Comparison of ENCODE assay signal across 8 mouse cellular contexts in the genomic region with DNA sequence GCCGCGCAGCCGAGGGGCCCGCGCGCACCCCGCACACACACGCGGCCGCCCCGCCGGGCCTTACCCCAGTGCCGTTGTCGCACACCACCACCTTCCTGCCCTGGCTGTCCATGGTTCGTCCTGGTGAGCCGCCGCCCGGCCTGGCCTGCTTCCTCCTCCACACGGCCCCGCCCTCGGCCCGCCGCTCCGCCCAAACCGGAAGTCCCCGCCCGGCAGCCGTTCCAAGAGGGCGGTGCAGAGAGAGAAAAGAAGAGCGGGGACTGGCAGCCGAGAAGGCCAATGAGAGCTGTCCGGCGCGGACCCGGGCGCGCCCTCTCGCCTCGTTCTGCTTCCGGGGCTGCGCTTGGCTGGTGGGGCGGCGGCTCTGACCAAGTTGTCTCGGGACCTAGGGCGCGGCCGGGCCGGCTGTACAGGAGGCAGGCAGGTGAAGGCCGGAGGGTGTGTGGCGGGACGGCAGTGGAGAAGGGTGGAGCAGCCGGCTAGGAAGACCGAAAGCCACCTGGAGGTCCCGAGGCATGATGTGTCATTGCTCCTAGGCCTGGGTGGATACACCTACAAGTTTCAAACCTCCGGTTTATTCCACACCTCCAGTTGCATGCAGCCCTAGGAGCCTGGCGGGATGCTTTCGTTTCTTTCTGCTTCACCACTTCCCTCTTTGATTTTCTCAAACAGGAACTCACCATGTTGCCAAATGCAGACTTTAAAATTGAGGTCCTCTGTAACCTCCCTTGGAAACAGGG. TPM values are rescaled to one million over a fixed set of nuclear protein-coding genes. Genes with fewer than 3 reads are reported as not detected.
A peak's percentile ranks its signal among the peaks of the same experiment; 100 is the strongest.
DNase-seq lines count a peak whose midpoint lies in the region; ATAC-seq and TF ChIP-seq lines count a peak whose summit lies in the region.

Gene Actr2, minus strand, starts transcription at position 173 of the 740 bp plus-strand sequence.

- H3K36me3 ChIP-seq in embryonic facial prominence, embryonic 13.5 days, result peaks cover 13% of the 10 kb centered on the region; the same call in 1 of the 2 replicates
- no peaks in the 10 kb centered on the region for H3K36me3 ChIP-seq in kidney, adult 2 months (ENCODE audit: control insufficient read depth, insufficient read depth, low read length)
- H3K36me3 ChIP-seq in limb, embryonic 12.5 days, result peaks cover 4% of the 10 kb centered on the region; the same call in 1 of the 2 replicates
- H3K36me3 ChIP-seq in midbrain, embryonic 15.5 days (replicated peaks), result no peaks in the 10 kb centered on the region
- H3K36me3 ChIP-seq in spleen, adult 2 months (ENCODE audit: control insufficient read depth, insufficient read depth, low read length), result peaks cover 3% of the 10 kb centered on the region; the same call in 1 of the 2 replicates

- peak; percentile 77 for TF ChIP-seq POLR2A in kidney, adult 2 months (IDR thresholded peaks at IDR 0.05; ENCODE audit: low read depth, low read length)
- peak; percentile 68 for TF ChIP-seq POLR2A in spleen, adult 2 months (IDR thresholded peaks at IDR 0.05; ENCODE audit: low read depth, low read length)

- TF ChIP-seq CTCF in kidney, adult 2 months (conservative IDR thresholded peaks at IDR 0.05; ENCODE audit: insufficient read depth, insufficient read length, low read depth, low read length), result no peak
- TF ChIP-seq CTCF in spleen, adult 2 months (IDR thresholded peaks at IDR 0.05; ENCODE audit: extremely low read depth, insufficient read depth, insufficient read length, insufficient replicate concordance), result no peak

- H3K27me3 ChIP-seq in embryonic facial prominence, embryonic 13.5 days, result no peaks in the 10 kb centered on the region
- H3K27me3 ChIP-seq in kidney, adult 2 months (replicated peaks; ENCODE audit: control insufficient read depth, insufficient read depth, low read length), result no peaks in the 10 kb centered on the region
- H3K27me3 ChIP-seq in limb, embryonic 12.5 days, result no peaks in the 10 kb centered on the region
- H3K27me3 ChIP-seq in midbrain, embryonic 15.5 days (replicated peaks), result no peaks in the 10 kb centered on the region
- H3K27me3 ChIP-seq in spleen, adult 2 months (ENCODE audit: control insufficient read depth, insufficient read depth, low read length), result no peaks in the 10 kb centered on the region

- peaks cover 6% of the 10 kb centered on the region for H3K4me1 ChIP-seq in embryonic facial prominence, embryonic 13.5 days
- peaks cover 10% of the 10 kb centered on the region for H3K4me1 ChIP-seq in kidney, adult 2 months (ENCODE audit: control insufficient read depth, insufficient read depth, low read length)
- H3K4me1 ChIP-seq in limb, embryonic 12.5 days (replicated peaks), result peaks cover 14% of the 10 kb centered on the region
- H3K4me1 ChIP-seq in midbrain, embryonic 15.5 days, result peaks cover 23% of the 10 kb centered on the region
- H3K4me1 ChIP-seq in spleen, adult 2 months (ENCODE audit: control insufficient read depth, insufficient read depth, insufficient read length), result peaks cover 8% of the 10 kb centered on the region

- DNase-seq in 3134 (ENCODE audit: extremely low read depth, insufficient read length, low spot score), result peak; percentile 94
- DNase-seq in adrenal gland, postnatal 36 days, result peak; percentile 99
- peak; percentile 98 to 99 for DNase-seq in heart, adult 18-20 months
- peak; percentile 98 for DNase-seq in kidney, adult 2 months
- DNase-seq in spleen, adult 2 months (ENCODE audit: low read depth in 1 of 2, low spot score in 2 of 2), result peak; percentile 94 to 98

- H3K4me2 ChIP-seq in embryonic facial prominence, embryonic 13.5 days, result peak within 1 kb of the TSS; percentile 79
- H3K4me2 ChIP-seq in limb, embryonic 12.5 days, result peak within 1 kb of the TSS; percentile 74
- H3K4me2 ChIP-seq in midbrain, embryonic 15.5 days, result peak within 1 kb of the TSS; percentile 59

- peak within 1 kb of the TSS; percentile 93 for H3K9ac ChIP-seq in embryonic facial prominence, embryonic 13.5 days
- peak within 1 kb of the TSS; percentile 83 for H3K9ac ChIP-seq in limb, embryonic 12.5 days (replicated peaks)
- H3K9ac ChIP-seq in midbrain, embryonic 15.5 days, result peak within 1 kb of the TSS; percentile 92

- H3K9me3 ChIP-seq in embryonic facial prominence, embryonic 13.5 days, result no peaks in the 10 kb centered on the region
- H3K9me3 ChIP-seq in limb, embryonic 12.5 days, result no peaks in the 10 kb centered on the region
- H3K9me3 ChIP-seq in midbrain, embryonic 15.5 days, result no peaks in the 10 kb centered on the region

- ATAC-seq in embryonic facial prominence, embryonic 13.5 days (ENCODE audit: insufficient number of reproducible peaks, insufficient read depth, low FRiP score, low TSS enrichment, low read depth), result peak; percentile 99
- peak; percentile 99 for ATAC-seq in limb, embryonic 12.5 days (ENCODE audit: insufficient number of reproducible peaks, insufficient read depth, low FRiP score, low TSS enrichment, low read depth)
- peak; percentile 100 for ATAC-seq in midbrain, embryonic 15.5 days (replicated peaks)

- peak within 1 kb of the TSS; percentile 88 for H3K4me3 ChIP-seq in embryonic facial prominence, embryonic 13.5 days
- H3K4me3 ChIP-seq in kidney, adult 2 months (ENCODE audit: insufficient read depth, low read depth, low read length), result peak within 1 kb of the TSS; percentile 93
- H3K4me3 ChIP-seq in limb, embryonic 12.5 days (replicated peaks), result peak within 1 kb of the TSS; percentile 80
- H3K4me3 ChIP-seq in midbrain, embryonic 15.5 days, result peak within 1 kb of the TSS; percentile 95
- H3K4me3 ChIP-seq in spleen, adult 2 months (ENCODE audit: extremely low read depth, insufficient read depth, insufficient read length), result peak within 1 kb of the TSS; percentile 95

- WGBS in embryonic facial prominence, embryonic 13.5 days, result under 1% methylated on average over 54 of the region's 57 CpGs
- under 1% methylated on average over 57 of the region's 57 CpGs for WGBS in kidney, adult 2 months
- under 1% methylated on average over 52 of the region's 57 CpGs for WGBS in limb, embryonic 12.5 days
- 2% methylated on average over 53 of the region's 57 CpGs for WGBS in midbrain, embryonic 15.5 days
- WGBS in spleen, adult 2 months, result 1% methylated on average over 55 of the region's 57 CpGs

- H3K27ac ChIP-seq in embryonic facial prominence, embryonic 13.5 days, result peak within 1 kb of the TSS; percentile 94
- H3K27ac ChIP-seq in kidney, adult 2 months (ENCODE audit: insufficient read depth, low read depth, low read length), result peak within 1 kb of the TSS; percentile 77
- peak within 1 kb of the TSS; percentile 91 for H3K27ac ChIP-seq in limb, embryonic 12.5 days
- H3K27ac ChIP-seq in midbrain, embryonic 15.5 days, result peak within 1 kb of the TSS; percentile 95
- H3K27ac ChIP-seq in spleen, adult 2 months (ENCODE audit: insufficient read depth, low read length), result peak within 1 kb of the TSS; percentile 100

RNA-seq across cellular contexts. Expression of gene Actr2, which starts in this region (rescaled TPM):
- total RNA-seq in adrenal gland, postnatal 36 days (2021), result 100 to 1,000 TPM; 144 to 147 TPM
- polyA plus RNA-seq in embryonic facial prominence, embryonic 13.5 days (2015; fragmentation: Nextera tagmentation; extraction: Ambion mirVana), result 126 and 134 TPM in 2 replicates
- total RNA-seq in heart, adult 18-20 months (2021), result 10 to 100 TPM; 78.4 to 79.7 TPM
- 25.3 and 38.8 TPM in 2 replicates for polyA plus RNA-seq in kidney, adult 2 months (2012; rRNA removed)
- polyA plus RNA-seq in limb, embryonic 12.5 days (2016; fragmentation: Nextera tagmentation; extraction: Ambion mirVana), result 104 and 111 TPM in 2 replicates
- polyA plus RNA-seq in midbrain, embryonic 15.5 days (2015; fragmentation: Nextera tagmentation; extraction: Ambion mirVana), result 157 and 173 TPM in 2 replicates
- 24.4 and 24.5 TPM in 2 replicates for polyA plus RNA-seq in spleen, adult 2 months (2012; rRNA removed)

Comparison
In these comparisons a context has a peak if more than half of its experiments do, and no peak if none do; other contexts are left out.
1. Peak in every context shown above with its lines: DNase-seq, ATAC-seq, H3K4me3 ChIP-seq and H3K27ac ChIP-seq.